Mouse (Mus musculus): Measurements from ENCODE around the gene Sik3. TPM values are rescaled to one million over a fixed set of nuclear protein-coding genes. Genes with fewer than 3 reads are reported as not detected.

Gene Sik3
- polyA plus RNA-seq, 1 experiment from 2014 or later, result 12.6 TPM

GRCm38 (mm10) chr9:46189381-46189780 is 176.8 kb downstream of the Sik3 start:
- Histone ChIP-seq H3K4me1 (replicated peaks) (0 out of 2 replicates have a peak, but pooled peaks cover 4% of the 10 kb centered on the region), H3K4me3 (replicated peaks) (no peak overlapping the region), H3K9ac (replicated peaks) (no peak overlapping the region), H3K4me2 (no peak overlapping the region), H3K36me3 (peaks cover 15% of the 10 kb centered on the region; the same call in 1 of the 2 replicates), H3K9me3 (no peaks in the 10 kb centered on the region), H3K27ac (no peak overlapping the region), H3K27me3 (no peaks in the 10 kb centered on the region)
- ATAC-seq (ENCODE audit: insufficient number of reproducible peaks, insufficient read depth, low FRiP score, low TSS enrichment, low read depth), result no peak
- 79% methylated on average over 10 of the region's 10 CpGs for WGBS

- Histone ChIP-seq H3K4me2 (no peak overlapping the region), H3K36me3 (peaks cover 29% of the 10 kb centered on the region), H3K4me1 (replicated peaks) (0 out of 2 replicates have a peak, but pooled peaks cover 4% of the 10 kb centered on the region), H3K9ac (replicated peaks) (no peak overlapping the region), H3K9me3 (no peaks in the 10 kb centered on the region), H3K27me3 (no peaks in the 10 kb centered on the region), H3K4me3 (replicated peaks) (no peak overlapping the region), H3K27ac (0 out of 2 replicates have a peak overlapping the region, but pooled peaks have one; percentile 12)
- no peak for ATAC-seq (ENCODE audit: insufficient number of reproducible peaks, insufficient read depth, low FRiP score, low TSS enrichment, low read depth)
- 61% methylated on average over 8 of the region's 8 CpGs for WGBS
Measured at GRCm38 (mm10) chr9:46191234-46191633, 178.6 kb downstream of the Sik3 start.

DNA sequence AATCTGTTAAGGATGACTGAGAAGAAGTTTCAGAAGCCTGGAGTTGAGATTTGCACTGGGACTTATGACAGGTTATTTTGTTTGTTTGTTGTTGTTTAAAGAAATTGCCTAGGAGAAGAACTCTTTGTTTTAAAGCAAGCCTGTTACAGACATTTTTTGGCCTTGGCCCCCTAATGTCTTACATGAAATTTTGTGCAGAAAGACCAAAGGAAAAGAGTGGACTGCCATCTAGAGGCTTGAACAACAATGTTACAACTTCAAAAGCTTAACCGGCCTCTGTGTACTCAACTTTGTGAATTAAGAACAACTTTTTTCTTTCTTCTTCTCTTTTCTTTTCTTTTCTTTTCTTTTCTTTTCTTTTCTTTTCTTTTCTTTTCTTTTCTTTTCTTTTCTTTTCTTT is 179.0 kb downstream of the Sik3 start:
- 50% methylated on average over 1 of the region's 1 CpGs for WGBS
- Histone ChIP-seq H3K4me1 (replicated peaks) (0 out of 2 replicates have a peak, but pooled peaks cover 4% of the 10 kb centered on the region), H3K9me3 (no peaks in the 10 kb centered on the region), H3K4me3 (replicated peaks) (no peak overlapping the region), H3K4me2 (no peak overlapping the region), H3K9ac (replicated peaks) (no peak overlapping the region), H3K27me3 (no peaks in the 10 kb centered on the region), H3K36me3 (peaks cover 30% of the 10 kb centered on the region), H3K27ac (no peak overlapping the region)
- ATAC-seq (ENCODE audit: insufficient number of reproducible peaks, insufficient read depth, low FRiP score, low TSS enrichment, low read depth), result no peak

DNA sequence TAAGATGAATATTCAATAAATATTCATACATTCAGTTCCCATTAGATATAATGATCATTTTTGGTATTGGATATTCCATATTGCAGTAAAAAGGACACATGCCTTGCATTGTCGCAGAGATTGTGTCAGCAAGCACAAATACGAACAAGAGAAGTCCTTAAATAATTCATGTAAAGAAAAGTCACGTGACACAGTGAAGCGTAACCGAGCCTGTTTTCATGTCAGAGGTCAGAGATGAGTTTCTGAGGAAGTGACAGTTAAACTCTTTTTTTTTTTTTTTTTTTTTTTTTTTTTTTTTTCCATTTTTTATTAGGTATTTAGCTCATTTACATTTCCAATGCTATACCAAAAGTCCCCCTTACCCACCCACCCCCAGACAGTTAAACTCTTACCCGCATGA is 180.0 kb downstream of the Sik3 start:
- H3K4me3 ChIP-seq (replicated peaks), result no peak overlapping the region
- H3K27ac ChIP-seq, result no peak overlapping the region
- H3K4me1 ChIP-seq (replicated peaks), result 0 out of 2 replicates have a peak, but pooled peaks cover 4% of the 10 kb centered on the region
- H3K4me2 ChIP-seq, result no peak overlapping the region
- ATAC-seq (ENCODE audit: insufficient number of reproducible peaks, insufficient read depth, low FRiP score, low TSS enrichment, low read depth), result no peak
- WGBS, result 87% methylated on average over 6 of the region's 6 CpGs
- no peaks in the 10 kb centered on the region for H3K9me3 ChIP-seq
- no peak overlapping the region for H3K9ac ChIP-seq (replicated peaks)
- no peaks in the 10 kb centered on the region for H3K27me3 ChIP-seq
- peaks cover 40% of the 10 kb centered on the region for H3K36me3 ChIP-seq

- Histone ChIP-seq H3K27me3 (no peaks in the 10 kb centered on the region), H3K4me1 (replicated peaks) (no peaks in the 10 kb centered on the region), H3K4me2 (no peak overlapping the region), H3K9ac (replicated peaks) (no peak overlapping the region), H3K36me3 (peaks cover 62% of the 10 kb centered on the region), H3K4me3 (replicated peaks) (no peak overlapping the region), H3K9me3 (no peaks in the 10 kb centered on the region), H3K27ac (no peak overlapping the region)
- no peak for ATAC-seq (ENCODE audit: insufficient number of reproducible peaks, insufficient read depth, low FRiP score, low TSS enrichment, low read depth)
- 87% methylated on average over 9 of the region's 9 CpGs for WGBS
Measured at GRCm38 (mm10) chr9:46194809-46195208, 182.2 kb downstream of the Sik3 start.

DNA sequence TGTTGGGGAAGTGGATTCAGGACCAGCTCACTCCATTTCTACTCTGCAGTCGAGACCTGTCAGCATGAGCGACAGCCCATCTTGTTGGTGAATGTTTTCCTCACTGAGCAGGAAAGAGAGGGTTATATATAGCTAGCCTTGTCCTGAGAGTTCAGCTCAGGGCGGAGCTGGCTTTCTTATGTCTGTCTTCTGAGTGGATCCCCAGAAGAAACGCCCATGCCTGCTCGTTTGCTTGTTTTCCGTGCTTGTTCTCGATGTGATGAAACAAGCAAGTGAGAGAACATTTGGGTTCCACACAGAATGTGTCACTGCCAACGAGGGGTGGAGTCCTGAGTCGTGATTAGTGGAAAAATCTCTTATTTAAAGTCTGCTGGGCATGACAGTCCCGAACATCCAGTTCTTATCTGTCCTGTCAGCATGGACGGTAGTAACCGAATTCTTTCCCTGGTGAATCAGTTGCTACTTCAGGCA is 184.1 kb downstream of the Sik3 start:
- Histone ChIP-seq H3K9me3 (no peaks in the 10 kb centered on the region), H3K36me3 (peaks cover 79% of the 10 kb centered on the region), H3K4me1 (replicated peaks) (no peaks in the 10 kb centered on the region), H3K4me3 (replicated peaks) (no peak overlapping the region), H3K27ac (no peak overlapping the region), H3K4me2 (no peak overlapping the region), H3K9ac (replicated peaks) (no peak overlapping the region), H3K27me3 (no peaks in the 10 kb centered on the region)
- WGBS, result 82% methylated on average over 12 of the region's 12 CpGs
- ATAC-seq (ENCODE audit: insufficient number of reproducible peaks, insufficient read depth, low FRiP score, low TSS enrichment, low read depth), result no peak

- H3K36me3 ChIP-seq, result peaks cover 88% of the 10 kb centered on the region
- no peaks in the 10 kb centered on the region for H3K4me1 ChIP-seq (replicated peaks)
- no peak overlapping the region for H3K4me2 ChIP-seq
- no peaks in the 10 kb centered on the region for H3K9me3 ChIP-seq
- H3K4me3 ChIP-seq (replicated peaks), result no peak overlapping the region
- no peak for ATAC-seq (ENCODE audit: insufficient number of reproducible peaks, insufficient read depth, low FRiP score, low TSS enrichment, low read depth)
- H3K9ac ChIP-seq (replicated peaks), result no peak overlapping the region
- 90% methylated on average over 9 of the region's 9 CpGs for WGBS
- H3K27ac ChIP-seq, result no peak overlapping the region
- H3K27me3 ChIP-seq, result no peaks in the 10 kb centered on the region
Measured at GRCm38 (mm10) chr9:46198461-46198860, 185.8 kb downstream of the Sik3 start.

DNA sequence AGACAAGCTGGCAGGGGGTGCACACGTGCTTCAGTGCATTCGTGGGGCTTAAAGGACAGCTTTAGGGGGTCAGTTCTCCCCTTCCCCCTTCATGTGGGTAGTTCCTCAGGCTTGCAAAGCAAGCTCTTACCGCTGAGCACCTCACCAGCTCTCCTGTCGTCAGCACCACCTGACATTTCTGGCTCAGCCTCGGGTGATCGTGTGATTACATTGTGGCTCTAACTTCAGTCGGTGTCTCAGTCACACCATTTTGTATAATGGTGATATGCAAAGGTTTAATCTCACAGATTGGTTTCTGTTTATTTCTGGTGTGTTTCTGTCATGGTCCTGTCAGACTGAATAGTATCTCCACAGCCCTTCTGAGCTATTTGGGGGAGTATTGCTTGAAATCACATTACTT is 186.3 kb downstream of the Sik3 start:
- Histone ChIP-seq H3K4me3 (replicated peaks) (no peak overlapping the region), H3K4me2 (no peak overlapping the region), H3K27me3 (no peaks in the 10 kb centered on the region), H3K9me3 (no peaks in the 10 kb centered on the region), H3K9ac (replicated peaks) (no peak overlapping the region), H3K4me1 (replicated peaks) (no peaks in the 10 kb centered on the region), H3K27ac (no peak overlapping the region), H3K36me3 (peaks cover 84% of the 10 kb centered on the region)
- WGBS, result 89% methylated on average over 7 of the region's 7 CpGs
- ATAC-seq (ENCODE audit: insufficient number of reproducible peaks, insufficient read depth, low FRiP score, low TSS enrichment, low read depth), result no peak

GRCm38 (mm10) chr9:46199609-46200008 is 187.0 kb downstream of the Sik3 start:
- H3K36me3 ChIP-seq, result peaks cover 84% of the 10 kb centered on the region
- ATAC-seq (ENCODE audit: insufficient number of reproducible peaks, insufficient read depth, low FRiP score, low TSS enrichment, low read depth), result no peak
- no peak overlapping the region for H3K27ac ChIP-seq
- no peak overlapping the region for H3K4me2 ChIP-seq
- WGBS, result 94% methylated on average over 2 of the region's 2 CpGs
- no peaks in the 10 kb centered on the region for H3K4me1 ChIP-seq (replicated peaks)
- no peak overlapping the region for H3K9ac ChIP-seq (replicated peaks)
- no peaks in the 10 kb centered on the region for H3K27me3 ChIP-seq
- no peak overlapping the region for H3K4me3 ChIP-seq (replicated peaks)
- H3K9me3 ChIP-seq, result no peaks in the 10 kb centered on the region

- peaks cover 87% of the 10 kb centered on the region for H3K36me3 ChIP-seq
- no peaks in the 10 kb centered on the region for H3K9me3 ChIP-seq
- no peaks in the 10 kb centered on the region for H3K27me3 ChIP-seq
- no peak overlapping the region for H3K9ac ChIP-seq (replicated peaks)
- WGBS, result 84% methylated on average over 10 of the region's 10 CpGs
- H3K4me1 ChIP-seq (replicated peaks), result peaks cover 19% of the 10 kb centered on the region
- ATAC-seq (ENCODE audit: insufficient number of reproducible peaks, insufficient read depth, low FRiP score, low TSS enrichment, low read depth), result no peak
- no peak overlapping the region for H3K4me3 ChIP-seq (replicated peaks)
- H3K27ac ChIP-seq, result no peak overlapping the region
- H3K4me2 ChIP-seq, result no peak overlapping the region
Measured at GRCm38 (mm10) chr9:46206834-46207500, 194.3 kb downstream of the Sik3 start.

DNA sequence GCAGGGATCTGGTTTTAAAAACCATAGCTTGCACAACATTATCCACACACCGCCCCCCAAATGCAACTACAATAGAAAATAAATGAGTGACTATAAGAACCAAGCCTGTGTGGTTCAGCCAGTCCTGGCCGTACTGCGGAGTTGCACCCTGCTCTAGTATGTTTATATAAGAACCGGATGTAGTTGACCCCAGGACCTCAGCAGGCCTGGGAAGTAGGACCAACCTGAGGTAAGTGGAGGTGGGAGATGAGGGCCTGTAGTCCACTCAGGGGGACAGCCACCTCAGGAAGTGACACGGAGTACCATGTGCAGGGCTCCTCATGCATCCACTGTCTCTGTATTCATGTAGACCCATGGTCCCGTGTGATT is 194.9 kb downstream of the Sik3 start:
- WGBS, result 83% methylated on average over 6 of the region's 6 CpGs
- Histone ChIP-seq H3K4me2 (no peak overlapping the region), H3K4me3 (replicated peaks) (no peak overlapping the region), H3K9ac (replicated peaks) (no peak overlapping the region), H3K36me3 (peaks cover 87% of the 10 kb centered on the region), H3K27me3 (no peaks in the 10 kb centered on the region), H3K4me1 (replicated peaks) (peaks cover 19% of the 10 kb centered on the region), H3K9me3 (no peaks in the 10 kb centered on the region), H3K27ac (peak overlapping the region; percentile 56; the same call in 1 of the 2 replicates)
- no peak for ATAC-seq (ENCODE audit: insufficient number of reproducible peaks, insufficient read depth, low FRiP score, low TSS enrichment, low read depth)
